Comparison of ENCODE assay signal across 28 mouse cellular contexts in the genomic region with DNA sequence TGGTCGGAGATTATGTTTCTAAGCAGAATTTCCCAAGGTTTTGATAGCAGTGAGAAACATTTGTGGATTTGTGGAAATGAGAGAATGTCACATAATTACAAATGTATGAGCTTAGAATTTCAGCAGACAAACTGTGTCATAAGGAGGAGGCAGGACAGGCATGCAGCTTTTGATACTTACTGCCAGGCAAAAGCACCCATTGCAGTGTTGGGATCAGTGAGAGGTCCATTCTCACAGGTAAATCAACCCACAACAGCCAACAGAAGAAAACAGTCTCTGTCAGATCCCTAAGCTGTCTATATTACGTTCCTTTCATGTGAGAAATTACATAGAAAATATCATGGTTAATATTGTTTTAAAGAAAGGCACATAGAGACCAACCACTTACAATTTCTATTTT. TPM values are rescaled to one million over a fixed set of nuclear protein-coding genes. Genes with fewer than 3 reads are reported as not detected.
A peak's percentile ranks its signal among the peaks of the same experiment; 100 is the strongest.
DNase-seq lines count a peak whose midpoint lies in the region; ATAC-seq lines count a peak whose summit lies in the region.
"Had no signal": no experiment of that assay in that cellular context is flagged by ENCODE, and none has a peak within 500 bp of the region (broad histone marks: within the 10 kb centered on the region; RNA-seq: fewer than 3 reads in every experiment).

No protein-coding gene starts in this region.

- WGBS in forebrain, embryonic 13.5 days, result 84% methylated on average over 2 of the region's 2 CpGs
- 92% methylated on average over 2 of the region's 2 CpGs for WGBS in forebrain, embryonic 10.5 days
- WGBS in forebrain, embryonic 16.5 days, result 76% methylated on average over 2 of the region's 2 CpGs

- DNase-seq in forebrain, embryonic 10.5 days (ENCODE audit: extremely low spot score, low spot score), result no peak
- no peak for DNase-seq in frontal cortex, postnatal 14 days (ENCODE audit: low spot score in 2 of 2)
- DNase-seq in lung, postnatal 4 days, result no peak
- no peak for DNase-seq in kidney, postnatal 4 days
- DNase-seq: adrenal gland, adult 2 months; adrenal gland, postnatal 14 days; cerebellum, adult 11 months; cerebellum, adult 2 months; cerebellum, adult 9-11 months; cerebellum, postnatal 25 days; embryo, embryonic 11 days; gastrocnemius, adult 2 months; gastrocnemius, postnatal 14 days; heart, adult 11 months; kidney, adult 11 months had no signal

- no peak overlapping the region for H3K4me2 ChIP-seq in forebrain, embryonic 13.5 days
- no peak overlapping the region for H3K4me2 ChIP-seq in forebrain, embryonic 16.5 days (ENCODE audit: low read length)
- H3K4me2 ChIP-seq: embryonic facial prominence, embryonic 13.5 days; heart, embryonic 11.5 days; hindbrain, embryonic 12.5 days; hindbrain, embryonic 15.5 days; intestine, embryonic 15.5 days had no signal

- no peak overlapping the region for H3K9ac ChIP-seq in forebrain, embryonic 13.5 days
- no peak overlapping the region for H3K9ac ChIP-seq in forebrain, embryonic 16.5 days (replicated peaks; ENCODE audit: low read depth, low read length)
- H3K9ac ChIP-seq: embryonic facial prominence, embryonic 13.5 days; hindbrain, embryonic 12.5 days; hindbrain, embryonic 15.5 days; intestine, embryonic 15.5 days had no signal

- H3K36me3 ChIP-seq in forebrain, embryonic 13.5 days (ENCODE audit: poor library complexity, severe bottlenecking), result no peaks in the 10 kb centered on the region
- H3K36me3 ChIP-seq in forebrain, embryonic 10.5 days (replicated peaks), result no peaks in the 10 kb centered on the region
- H3K36me3 ChIP-seq in forebrain, embryonic 16.5 days (ENCODE audit: control insufficient read depth, insufficient read depth), result no peaks in the 10 kb centered on the region
- H3K36me3 ChIP-seq: embryonic facial prominence, embryonic 10.5 days; embryonic facial prominence, embryonic 13.5 days; G1E; hindbrain, embryonic 12.5 days; hindbrain, embryonic 15.5 days; intestine, embryonic 15.5 days had no signal

- no peak overlapping the region for H3K27ac ChIP-seq in forebrain, embryonic 13.5 days
- no peak overlapping the region for H3K27ac ChIP-seq in forebrain, embryonic 10.5 days
- peak overlapping the region; percentile 86 for H3K27ac ChIP-seq in forebrain, embryonic 16.5 days (ENCODE audit: low read length)
- H3K27ac ChIP-seq: embryonic facial prominence, embryonic 10.5 days; embryonic facial prominence, embryonic 13.5 days; gastrocnemius, adult 2 months; hindbrain, embryonic 12.5 days; hindbrain, embryonic 15.5 days; intestine, embryonic 15.5 days had no signal

- peak; percentile 43; the same call in 1 of the 2 replicates for ATAC-seq in forebrain, embryonic 13.5 days
- ATAC-seq in frontal cortex, adult (ENCODE audit: low TSS enrichment), result peak; percentile 48; the same call in 1 of the 2 replicates
- ATAC-seq in forebrain, embryonic 16.5 days, result peak; percentile 43
- ATAC-seq: intestine, embryonic 15.5 days; Patski had no signal

- H3K4me3 ChIP-seq in forebrain, embryonic 13.5 days, result no peak overlapping the region
- no peak overlapping the region for H3K4me3 ChIP-seq in forebrain, embryonic 10.5 days
- H3K4me3 ChIP-seq in forebrain, embryonic 16.5 days (replicated peaks; ENCODE audit: low read length), result no peak overlapping the region
- H3K4me3 ChIP-seq: embryonic facial prominence, embryonic 10.5 days; embryonic facial prominence, embryonic 13.5 days; erythroblast, embryonic 14.5 days; gastrocnemius, adult 2 months; hindbrain, embryonic 12.5 days; hindbrain, embryonic 15.5 days; intestine, embryonic 15.5 days had no signal

- H3K27me3 ChIP-seq in forebrain, embryonic 13.5 days, result no peaks in the 10 kb centered on the region
- no peaks in the 10 kb centered on the region for H3K27me3 ChIP-seq in forebrain, embryonic 10.5 days (ENCODE audit: poor library complexity, severe bottlenecking)
- H3K27me3 ChIP-seq in forebrain, embryonic 16.5 days (replicated peaks; ENCODE audit: control insufficient read depth, insufficient read depth, low read length), result no peaks in the 10 kb centered on the region
- H3K27me3 ChIP-seq: CH12.LX; embryonic facial prominence, embryonic 13.5 days; hindbrain, embryonic 12.5 days; hindbrain, embryonic 15.5 days; intestine, embryonic 15.5 days had no signal

- H3K9me3 ChIP-seq in forebrain, embryonic 13.5 days (replicated peaks), result no peaks in the 10 kb centered on the region
- no peaks in the 10 kb centered on the region for H3K9me3 ChIP-seq in forebrain, embryonic 10.5 days
- H3K9me3 ChIP-seq in forebrain, embryonic 16.5 days (ENCODE audit: control insufficient read depth, low read length), result no peaks in the 10 kb centered on the region
- H3K9me3 ChIP-seq: embryonic facial prominence, embryonic 10.5 days; embryonic facial prominence, embryonic 13.5 days; hindbrain, embryonic 12.5 days; hindbrain, embryonic 15.5 days; intestine, embryonic 15.5 days had no signal

- H3K4me1 ChIP-seq in forebrain, embryonic 13.5 days, result no peaks in the 10 kb centered on the region
- H3K4me1 ChIP-seq in forebrain, embryonic 10.5 days, result no peaks in the 10 kb centered on the region
- no peaks in the 10 kb centered on the region for H3K4me1 ChIP-seq in forebrain, embryonic 16.5 days (replicated peaks; ENCODE audit: control insufficient read depth, insufficient read depth, low read length)
- H3K4me1 ChIP-seq: embryonic facial prominence, embryonic 10.5 days; embryonic facial prominence, embryonic 13.5 days; hindbrain, embryonic 12.5 days; hindbrain, embryonic 15.5 days; intestine, embryonic 15.5 days had no signal

RNA-seq across cellular contexts. Expression of a gene that starts 19.3 kb away (rescaled TPM):
- polyA plus RNA-seq in forebrain, embryonic 13.5 days (2015; fragmentation: Nextera tagmentation; extraction: Ambion mirVana), result 43.3 and 43.7 TPM in 2 replicates
- polyA plus RNA-seq in forebrain, embryonic 10.5 days (2016; fragmentation: Nextera tagmentation; extraction: Ambion mirVana), result 4.2 and 6.6 TPM in 2 replicates
- polyA plus RNA-seq in forebrain, embryonic 16.5 days (2015; fragmentation: Nextera tagmentation; extraction: Ambion mirVana), result 61.1 and 67.4 TPM in 2 replicates
- polyA plus RNA-seq: erythroblast, embryonic 14.5 days; G1E; Patski had no signal
